8 mouse cellular contexts compared by ENCODE assay signal in the genomic region with DNA sequence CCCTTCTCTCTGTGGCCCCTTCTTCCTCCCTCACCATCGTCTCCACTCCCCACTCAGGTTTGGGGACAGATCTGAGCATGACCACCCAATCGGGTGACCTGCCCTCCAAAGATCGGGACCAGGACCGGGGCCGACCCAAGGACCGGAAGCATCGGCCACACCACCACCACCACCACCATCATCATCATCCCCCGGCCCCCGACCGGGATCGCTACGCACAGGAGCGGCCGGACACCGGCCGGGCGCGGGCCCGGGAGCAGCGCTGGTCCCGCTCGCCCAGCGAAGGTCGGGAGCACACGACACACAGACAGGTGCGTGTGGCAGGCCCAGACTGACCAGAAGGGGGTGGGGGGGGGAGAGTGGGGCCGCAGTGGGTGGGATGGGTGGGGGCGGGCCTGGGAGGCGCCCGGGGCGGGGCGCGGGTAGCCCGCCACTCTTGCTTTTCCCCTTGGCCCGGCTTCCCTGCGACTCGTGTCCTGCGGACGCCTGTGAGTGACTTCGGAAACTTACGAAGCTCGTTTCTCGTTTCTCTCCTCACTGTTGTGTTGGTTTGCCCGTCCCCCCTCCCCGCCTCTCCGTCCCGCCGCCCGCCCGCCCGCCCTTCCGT. TPM values are rescaled to one million over a fixed set of nuclear protein-coding genes. Genes with fewer than 3 reads are reported as not detected.
DNase-seq lines count a peak whose midpoint lies in the region; ATAC-seq lines count a peak whose summit lies in the region.

No protein-coding gene starts in this region.

- peak overlapping the region; percentile 95 for H3K4me2 ChIP-seq in heart, embryonic 11.5 days
- H3K4me2 ChIP-seq in midbrain, embryonic 15.5 days: peak overlapping the region; percentile 72

- H3K4me3 ChIP-seq in heart, embryonic 11.5 days (ENCODE audit: low read depth, low read length): peak overlapping the region; percentile 55
- peak overlapping the region; percentile 48 for H3K4me3 ChIP-seq in midbrain, embryonic 15.5 days

- WGBS in heart, embryonic 11.5 days (ENCODE audit: insufficient replicate concordance): 2% methylated on average over 26 of the region's 52 CpGs
- under 1% methylated on average over 33 of the region's 52 CpGs for WGBS in midbrain, embryonic 15.5 days

- H3K9ac ChIP-seq in heart, embryonic 11.5 days (ENCODE audit: low read depth, low read length): peak overlapping the region; percentile 82
- peak overlapping the region; percentile 61 for H3K9ac ChIP-seq in midbrain, embryonic 15.5 days

- DNase-seq in ovary, postnatal 36 days (ENCODE audit: low spot score): peak; percentile 47
- DNase-seq in ovary, postnatal 10 days (ENCODE audit: low spot score): no peak
- peak; percentile 59 to 62 for DNase-seq in cerebellum, postnatal 10 days
- peak; percentile 66 to 71 for DNase-seq in kidney, postnatal 4 days
- DNase-seq in thymus, postnatal 14 days: peak; percentile 50
- DNase-seq in right cerebral cortex, adult 18-20 months: no peak

- H3K4me1 ChIP-seq in heart, embryonic 11.5 days (ENCODE audit: control insufficient read depth, insufficient read depth, low read length): peaks cover 30% of the 10 kb centered on the region
- H3K4me1 ChIP-seq in midbrain, embryonic 15.5 days: peaks cover 27% of the 10 kb centered on the region

- no peaks in the 10 kb centered on the region for H3K36me3 ChIP-seq in heart, embryonic 11.5 days (ENCODE audit: control insufficient read depth, insufficient read depth, low read length)
- H3K36me3 ChIP-seq in midbrain, embryonic 15.5 days (replicated peaks): peaks cover 2% of the 10 kb centered on the region; the same call in 1 of the 2 replicates

- H3K27me3 ChIP-seq in heart, embryonic 11.5 days (ENCODE audit: control insufficient read depth, insufficient read depth, low read length): no peaks in the 10 kb centered on the region
- H3K27me3 ChIP-seq in midbrain, embryonic 15.5 days (replicated peaks): no peaks in the 10 kb centered on the region

- no peak; the same call in none of the 2 replicates for ATAC-seq in heart, embryonic 11.5 days (replicated peaks; ENCODE audit: insufficient number of reproducible peaks, low FRiP score, low TSS enrichment)
- peak; percentile 27 for ATAC-seq in midbrain, embryonic 15.5 days (replicated peaks)

- H3K9me3 ChIP-seq in heart, embryonic 11.5 days (replicated peaks; ENCODE audit: control insufficient read depth, low read length): no peaks in the 10 kb centered on the region
- H3K9me3 ChIP-seq in midbrain, embryonic 15.5 days: no peaks in the 10 kb centered on the region

- H3K27ac ChIP-seq in heart, embryonic 11.5 days (ENCODE audit: low read depth, low read length): peak overlapping the region; percentile 91
- peak overlapping the region; percentile 89 for H3K27ac ChIP-seq in midbrain, embryonic 15.5 days

RNA-seq across cellular contexts. Expression of a gene that starts 24.0 kb away (rescaled TPM):
- polyA plus RNA-seq in heart, embryonic 11.5 days (2014; fragmentation: Nextera tagmentation; extraction: Ambion mirVana): 52.3 and 55.9 TPM in 2 replicates
- 16.9 and 17.8 TPM in 2 replicates for polyA plus RNA-seq in midbrain, embryonic 15.5 days (2015; fragmentation: Nextera tagmentation; extraction: Ambion mirVana)

RNA-seq across cellular contexts. Expression of a gene that starts 47.4 kb away (rescaled TPM):
- polyA plus RNA-seq in heart, embryonic 11.5 days (2014; fragmentation: Nextera tagmentation; extraction: Ambion mirVana): 49.7 and 51.6 TPM in 2 replicates
- 63.3 and 66.7 TPM in 2 replicates for polyA plus RNA-seq in midbrain, embryonic 15.5 days (2015; fragmentation: Nextera tagmentation; extraction: Ambion mirVana)

RNA-seq across cellular contexts. Expression of a gene that starts 49.0 kb away (rescaled TPM):
- polyA plus RNA-seq in heart, embryonic 11.5 days (2014; fragmentation: Nextera tagmentation; extraction: Ambion mirVana): 19.1 and 19.6 TPM in 2 replicates
- polyA plus RNA-seq in midbrain, embryonic 15.5 days (2015; fragmentation: Nextera tagmentation; extraction: Ambion mirVana): 16.3 and 17.2 TPM in 2 replicates

Comparison
In these comparisons a context has a peak if more than half of its experiments do, and no peak if none do; other contexts are left out.
1. DNase-seq: peak in ovary, postnatal 36 days (single experiment), cerebellum, postnatal 10 days (2 of 2), kidney, postnatal 4 days (2 of 2) and thymus, postnatal 14 days (single experiment); none in ovary, postnatal 10 days (single experiment) and right cerebral cortex, adult 18-20 months (single experiment).